Mouse (Mus musculus): ENCODE data around the gene Rapgef4. TPM values are rescaled to one million over a fixed set of nuclear protein-coding genes. Genes with fewer than 3 reads are reported as not detected.

Gene Rapgef4
- total RNA-seq (2014; fragmentation: Nextera tagmentation) (not detected in 2 replicates), total RNA-seq (2017) (0.33 TPM in 1 of 2 replicates, not detected in the other), polyA plus RNA-seq (2012) (not detected in 2 replicates)

GRCm38 (mm10) chr2:71980771-71981342 lies at the start of gene Rapgef4:
TSS of gene Rapgef4 (plus strand) at chr2:71981240.
- Histone ChIP-seq H3K4me1 (ENCODE audit: insufficient read depth, low read depth, low read length) (no peaks in the 10 kb centered on the region), H3K4me3 (ENCODE audit: low read depth, low read length) (no peak within 1 kb of the TSS), H3K36me3 (replicated peaks) (no peaks in the 10 kb centered on the region), H3K27me3 (ENCODE audit: insufficient read depth, low read length) (no peaks in the 10 kb centered on the region), H3K9me3 (replicated peaks) (no peaks in the 10 kb centered on the region)
- ATAC-seq (ENCODE audit: extremely low read depth, insufficient number of reproducible peaks, low FRiP score, poor library complexity, severe bottlenecking), result no peak
- no peak for TF ChIP-seq CTCF (IDR thresholded peaks at IDR 0.05; ENCODE audit: low read depth, low read length)
- no peak for TF ChIP-seq TAL1 (conservative IDR thresholded peaks at IDR 0.05; ENCODE audit: low read depth, low read length)
- TF ChIP-seq POLR2AphosphoS5 (IDR thresholded peaks at IDR 0.05; ENCODE audit: insufficient replicate concordance, low read depth, low read length), result no peak
- no peak for TF ChIP-seq GATA1 (IDR thresholded peaks at IDR 0.05; ENCODE audit: borderline replicate concordance, low read length)
- TF ChIP-seq GATA2 (IDR thresholded peaks at IDR 0.05; ENCODE audit: borderline replicate concordance, low read depth, low read length), result no peak
- no peak for DNase-seq (ENCODE audit: low spot score)

GRCm38 (mm10) chr2:71934046-71934445 lies 47.0 kb upstream of the Rapgef4 start:
- Histone ChIP-seq H3K36me3 (replicated peaks) (no peaks in the 10 kb centered on the region), H3K4me3 (ENCODE audit: low read depth, low read length) (no peak overlapping the region), H3K27me3 (ENCODE audit: insufficient read depth, low read length) (peaks cover 17% of the 10 kb centered on the region), H3K4me1 (ENCODE audit: insufficient read depth, low read depth, low read length) (no peaks in the 10 kb centered on the region), H3K9me3 (replicated peaks) (no peaks in the 10 kb centered on the region)
- ATAC-seq (ENCODE audit: extremely low read depth, insufficient number of reproducible peaks, low FRiP score, poor library complexity, severe bottlenecking), result no peak
- DNase-seq (ENCODE audit: low spot score), result no peak
- TF ChIP-seq GATA2 (IDR thresholded peaks at IDR 0.05; ENCODE audit: borderline replicate concordance, low read depth, low read length), result no peak
- TF ChIP-seq POLR2AphosphoS5 (IDR thresholded peaks at IDR 0.05; ENCODE audit: insufficient replicate concordance, low read depth, low read length), result no peak
- no peak for TF ChIP-seq TAL1 (conservative IDR thresholded peaks at IDR 0.05; ENCODE audit: low read depth, low read length)
- TF ChIP-seq CTCF (IDR thresholded peaks at IDR 0.05; ENCODE audit: low read depth, low read length), result no peak
- no peak for TF ChIP-seq GATA1 (IDR thresholded peaks at IDR 0.05; ENCODE audit: borderline replicate concordance, low read length)

GRCm38 (mm10) chr2:71936711-71937110 lies 44.3 kb upstream of the Rapgef4 start:
- TF ChIP-seq GATA1 (IDR thresholded peaks at IDR 0.05; ENCODE audit: borderline replicate concordance, low read length) (no peak), POLR2AphosphoS5 (IDR thresholded peaks at IDR 0.05; ENCODE audit: insufficient replicate concordance, low read depth, low read length) (no peak), TAL1 (conservative IDR thresholded peaks at IDR 0.05; ENCODE audit: low read depth, low read length) (no peak), CTCF (IDR thresholded peaks at IDR 0.05; ENCODE audit: low read depth, low read length) (no peak), GATA2 (IDR thresholded peaks at IDR 0.05; ENCODE audit: borderline replicate concordance, low read depth, low read length) (no peak)
- DNase-seq (ENCODE audit: low spot score) (no peak), ATAC-seq (ENCODE audit: extremely low read depth, insufficient number of reproducible peaks, low FRiP score, poor library complexity, severe bottlenecking) (no peak)
- Histone ChIP-seq H3K27me3 (ENCODE audit: insufficient read depth, low read length) (peaks cover 9% of the 10 kb centered on the region), H3K4me3 (ENCODE audit: low read depth, low read length) (no peak overlapping the region), H3K9me3 (replicated peaks) (no peaks in the 10 kb centered on the region), H3K36me3 (replicated peaks) (no peaks in the 10 kb centered on the region), H3K4me1 (ENCODE audit: insufficient read depth, low read depth, low read length) (no peaks in the 10 kb centered on the region)

- peaks cover 7% of the 10 kb centered on the region; the same call in 1 of the 2 replicates for H3K27me3 ChIP-seq (ENCODE audit: insufficient read depth, low read length)
- TF ChIP-seq GATA2 (IDR thresholded peaks at IDR 0.05; ENCODE audit: borderline replicate concordance, low read depth, low read length), result no peak
- no peak for TF ChIP-seq CTCF (IDR thresholded peaks at IDR 0.05; ENCODE audit: low read depth, low read length)
- H3K9me3 ChIP-seq (replicated peaks), result no peaks in the 10 kb centered on the region
- no peaks in the 10 kb centered on the region for H3K36me3 ChIP-seq (replicated peaks)
- no peaks in the 10 kb centered on the region for H3K4me1 ChIP-seq (ENCODE audit: insufficient read depth, low read depth, low read length)
- DNase-seq (ENCODE audit: low spot score) (no peak), ATAC-seq (ENCODE audit: extremely low read depth, insufficient number of reproducible peaks, low FRiP score, poor library complexity, severe bottlenecking) (no peak)
- no peak overlapping the region for H3K4me3 ChIP-seq (ENCODE audit: low read depth, low read length)
Observed at GRCm38 (mm10) chr2:71937649-71938308, 43.3 kb upstream of the Rapgef4 start.

GRCm38 (mm10) chr2:71938716-71939393 lies 42.2 kb upstream of the Rapgef4 start:
- DNase-seq (ENCODE audit: low spot score) (no peak), ATAC-seq (ENCODE audit: extremely low read depth, insufficient number of reproducible peaks, low FRiP score, poor library complexity, severe bottlenecking) (no peak)
- Histone ChIP-seq H3K36me3 (replicated peaks) (no peaks in the 10 kb centered on the region), H3K27me3 (ENCODE audit: insufficient read depth, low read length) (peaks cover 6% of the 10 kb centered on the region; the same call in 1 of the 2 replicates), H3K9me3 (replicated peaks) (no peaks in the 10 kb centered on the region), H3K4me1 (ENCODE audit: insufficient read depth, low read depth, low read length) (no peaks in the 10 kb centered on the region), H3K4me3 (ENCODE audit: low read depth, low read length) (no peak overlapping the region)
- no peak for TF ChIP-seq POLR2AphosphoS5 (IDR thresholded peaks at IDR 0.05; ENCODE audit: insufficient replicate concordance, low read depth, low read length)
- no peak for TF ChIP-seq CTCF (IDR thresholded peaks at IDR 0.05; ENCODE audit: low read depth, low read length)
- no peak for TF ChIP-seq GATA1 (IDR thresholded peaks at IDR 0.05; ENCODE audit: borderline replicate concordance, low read length)
- no peak for TF ChIP-seq GATA2 (IDR thresholded peaks at IDR 0.05; ENCODE audit: borderline replicate concordance, low read depth, low read length)
- no peak for TF ChIP-seq TAL1 (conservative IDR thresholded peaks at IDR 0.05; ENCODE audit: low read depth, low read length)

- no peak for DNase-seq (ENCODE audit: low spot score)
- Histone ChIP-seq H3K27me3 (ENCODE audit: insufficient read depth, low read length) (no peaks in the 10 kb centered on the region), H3K36me3 (replicated peaks) (no peaks in the 10 kb centered on the region), H3K9me3 (replicated peaks) (no peaks in the 10 kb centered on the region), H3K4me1 (ENCODE audit: insufficient read depth, low read depth, low read length) (no peaks in the 10 kb centered on the region), H3K4me3 (ENCODE audit: low read depth, low read length) (no peak overlapping the region)
- TF ChIP-seq GATA2 (IDR thresholded peaks at IDR 0.05; ENCODE audit: borderline replicate concordance, low read depth, low read length) (no peak), POLR2AphosphoS5 (IDR thresholded peaks at IDR 0.05; ENCODE audit: insufficient replicate concordance, low read depth, low read length) (no peak), CTCF (IDR thresholded peaks at IDR 0.05; ENCODE audit: low read depth, low read length) (no peak), TAL1 (conservative IDR thresholded peaks at IDR 0.05; ENCODE audit: low read depth, low read length) (no peak), GATA1 (IDR thresholded peaks at IDR 0.05; ENCODE audit: borderline replicate concordance, low read length) (no peak)
- no peak for ATAC-seq (ENCODE audit: extremely low read depth, insufficient number of reproducible peaks, low FRiP score, poor library complexity, severe bottlenecking)
Observed at GRCm38 (mm10) chr2:71941005-71941720, 39.9 kb upstream of the Rapgef4 start.
